Mouse (Mus musculus) thymus, adult 2 months (tissue): ENCODE measurements around the gene Gm28043.

Experiments used
- CTCF ChIP-seq: fragments of 200-500 bp; IDR thresholded peaks from 2 replicates; pipeline ENCODE4 v1.5.1; 2012; ENCODE audit warnings: mild to moderate bottlenecking, control low read depth, low read length, moderate library complexity, borderline replicate concordance; ENCODE audit not compliant: control insufficient read depth, poor library complexity, insufficient read depth; ENCODE audit errors: extremely low read depth
- POLR2A ChIP-seq: fragments of 200-500 bp; IDR thresholded peaks from 2 replicates; pipeline ENCODE4 v1.6.1; 2012; ENCODE audit warnings: mild to moderate bottlenecking, low read length, control low read depth, moderate library complexity; ENCODE audit not compliant: control insufficient read depth, poor library complexity, insufficient read depth; ENCODE audit errors: extremely low read depth

DNA sequence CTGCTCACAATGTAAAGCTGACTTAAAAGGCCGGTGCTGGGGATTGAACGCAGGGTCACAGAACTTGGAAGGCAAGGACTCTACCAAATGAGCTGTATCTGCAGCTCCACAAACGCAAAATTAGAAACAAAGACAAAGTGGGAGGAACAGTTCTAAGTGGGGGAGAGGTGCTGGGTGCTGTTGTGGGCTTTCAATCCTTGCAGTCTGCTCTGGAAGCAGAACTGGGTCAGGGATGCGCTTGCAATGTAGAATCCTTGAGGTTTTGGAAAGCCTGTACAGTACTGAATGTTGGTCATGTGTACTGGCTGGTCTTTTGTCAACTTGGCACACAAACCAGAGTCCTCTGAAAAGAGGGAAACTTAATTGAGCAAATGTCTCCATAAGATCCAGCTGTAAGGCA lies 940 bp downstream of the Gm28043 start:
- TF ChIP-seq CTCF, result no peak
- TF ChIP-seq POLR2A, result no peak
